In the genomic region with DNA sequence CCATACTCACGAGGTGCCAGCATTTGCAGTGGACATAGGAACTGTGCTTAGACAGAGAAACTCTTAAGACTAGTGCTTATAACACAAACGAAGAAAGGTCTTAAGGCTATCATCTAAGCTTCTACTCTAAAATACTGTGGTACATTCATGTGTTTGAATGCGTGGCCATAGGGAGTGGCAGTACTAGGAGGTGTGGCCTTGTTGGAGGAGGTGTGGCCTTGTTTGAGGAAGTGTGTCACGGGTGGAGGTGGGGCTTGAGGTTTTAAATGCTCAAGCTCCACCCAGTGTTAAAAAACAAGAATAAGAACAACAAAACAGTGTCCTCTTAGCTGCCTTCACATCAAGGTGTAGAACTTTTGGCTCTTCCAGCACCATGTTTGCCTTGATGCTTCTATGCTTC, we compare ENCODE assay signal across 27 mouse cellular contexts. TPM values are rescaled to one million over a fixed set of nuclear protein-coding genes. Genes with fewer than 3 reads are reported as not detected.
"Had no signal": no experiment of that assay in that cellular context is flagged by ENCODE, and none has a peak within 500 bp of the region (broad histone marks: within the 10 kb centered on the region; RNA-seq: fewer than 3 reads in every experiment).

No protein-coding gene starts in this region.

- H3K27me3 ChIP-seq: liver, embryonic 12.5 days had no signal

- ATAC-seq: hindbrain, embryonic 16.5 days; intestine, embryonic 16.5 days; liver, embryonic 12.5 days had no signal

- H3K27ac ChIP-seq: gastrocnemius, adult 2 months; heart, adult 2 months; heart, embryonic 13.5 days; heart, embryonic 15.5 days; hindbrain, embryonic 10.5 days; hindbrain, embryonic 12.5 days; hindbrain, embryonic 14.5 days; layer of hippocampus, adult 2 months; left cerebral cortex, adult 2 months; limb, embryonic 13.5 days; limb, embryonic 15.5 days; liver, embryonic 12.5 days; liver, embryonic 14.5 days had no signal

- H3K4me1 ChIP-seq: heart, embryonic 13.5 days; heart, embryonic 15.5 days; hindbrain, embryonic 10.5 days; hindbrain, embryonic 12.5 days; limb, embryonic 15.5 days; liver, embryonic 12.5 days had no signal

- H3K4me3 ChIP-seq: gastrocnemius, adult 2 months; heart, adult 2 months; heart, embryonic 13.5 days; heart, embryonic 15.5 days; hindbrain, embryonic 10.5 days; hindbrain, embryonic 12.5 days; layer of hippocampus, adult 2 months; left cerebral cortex, adult 2 months; limb, embryonic 13.5 days; limb, embryonic 15.5 days; liver, embryonic 12.5 days had no signal

- DNase-seq: gastrocnemius, adult 2 months; gastrocnemius, postnatal 10 days; gastrocnemius, postnatal 25 days; heart, adult 2 months; heart, postnatal 14 days; heart, postnatal 4 days; kidney, adult 11 months; kidney, adult 8-10 months; kidney, postnatal 10 days; kidney, postnatal 25 days; kidney, postnatal 4 days; left cerebral cortex, postnatal 4 days had no signal

- H3K36me3 ChIP-seq: heart, embryonic 13.5 days; heart, embryonic 15.5 days; hindbrain, embryonic 10.5 days; hindbrain, embryonic 12.5 days; limb, embryonic 13.5 days; limb, embryonic 15.5 days; liver, embryonic 12.5 days had no signal

RNA-seq across cellular contexts. Expression of a gene that starts 59.2 kb away (rescaled TPM):
- polyA plus RNA-seq: heart, adult 2 months; liver, adult 2 months; liver, embryonic 12.5 days; liver, embryonic 16.5 days had no signal
